In the genomic region with DNA sequence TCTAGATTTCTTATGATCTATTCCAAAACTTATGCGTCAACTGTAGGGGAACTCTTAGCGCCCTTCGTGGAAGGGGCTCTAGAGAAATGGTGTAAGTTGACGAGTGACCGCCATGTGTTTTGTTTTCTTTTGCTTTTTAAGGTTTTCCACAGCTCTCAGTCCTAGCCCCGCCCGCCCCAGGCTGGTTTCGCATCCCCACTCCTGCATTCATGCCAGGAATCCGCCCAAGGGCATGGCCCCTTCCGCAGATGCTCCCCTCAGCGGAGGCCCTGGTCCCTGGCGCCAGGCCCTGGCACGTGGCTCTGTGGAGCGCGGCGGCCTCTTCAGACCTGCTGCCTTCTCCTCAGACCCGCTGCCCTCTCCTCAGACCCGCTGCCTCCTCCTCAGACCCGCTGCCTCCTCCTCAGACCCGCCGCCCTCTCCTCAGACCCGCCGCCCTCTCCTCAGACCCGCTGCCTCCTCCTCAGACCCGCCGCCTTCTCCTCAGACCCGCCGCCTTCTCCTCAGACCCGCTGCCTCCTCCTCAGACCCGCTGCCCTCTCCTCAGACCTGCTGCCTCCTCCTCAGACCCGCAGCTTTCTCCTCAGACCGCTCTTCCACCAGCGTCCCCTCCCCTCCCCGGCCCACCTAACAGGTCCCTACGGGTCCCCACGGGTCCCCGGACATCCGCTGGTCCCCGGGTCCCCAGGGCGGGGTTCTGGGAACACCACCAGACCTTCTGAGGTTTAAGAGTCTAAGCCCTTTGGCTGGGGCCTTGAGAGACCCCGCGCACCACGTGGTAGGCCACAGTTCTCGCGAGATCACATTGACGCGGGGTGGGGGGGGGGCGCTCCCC, we compare ENCODE assay signal across 8 mouse cellular contexts. TPM values are rescaled to one million over a fixed set of nuclear protein-coding genes. Genes with fewer than 3 reads are reported as not detected.
DNase-seq lines count a peak whose midpoint lies in the region; ATAC-seq and TF ChIP-seq lines count a peak whose summit lies in the region.

No protein-coding gene starts in this region.

- peak; percentile 71 for ATAC-seq in limb, embryonic 15.5 days (ENCODE audit: insufficient number of reproducible peaks, low FRiP score, low TSS enrichment, low read depth)
- ATAC-seq in stomach, embryonic 16.5 days (ENCODE audit: insufficient read depth, low FRiP score) = 0 out of 2 replicates have a peak, but pooled peaks have one; percentile 40
- no peak for ATAC-seq in megakaryocyte progenitor cell, adult 5-6 weeks (replicated peaks; ENCODE audit: poor library complexity)

- peak overlapping the region; percentile 40 for H3K4me3 ChIP-seq in gastrocnemius, adult 2 months
- peak overlapping the region; percentile 38 for H3K4me3 ChIP-seq in limb, embryonic 15.5 days
- peak overlapping the region; percentile 37 for H3K4me3 ChIP-seq in stomach, embryonic 16.5 days (replicated peaks; ENCODE audit: low read length)

- peak; percentile 55 for DNase-seq in gastrocnemius, adult 2 months
- no peak for DNase-seq in gastrocnemius, adult 8-10 months (ENCODE audit: low spot score in 2 of 2)
- DNase-seq in Muller cell, postnatal 12 days (ENCODE audit: inconsistent ontology term) = peak; percentile 85
- DNase-seq in forelimb bud, embryonic 11.5 days (ENCODE audit: low read depth, low spot score) = peak; percentile 25
- no peak for DNase-seq in T-cell, adult 2 months (ENCODE audit: low spot score)

- no peaks in the 10 kb centered on the region for H3K27me3 ChIP-seq in limb, embryonic 15.5 days
- peaks cover 3% of the 10 kb centered on the region; the same call in 1 of the 2 replicates for H3K27me3 ChIP-seq in stomach, embryonic 16.5 days (ENCODE audit: control insufficient read depth, insufficient read depth, low read length)

- H3K27ac ChIP-seq in gastrocnemius, adult 2 months = no peak overlapping the region
- no peak overlapping the region for H3K27ac ChIP-seq in limb, embryonic 15.5 days
- H3K27ac ChIP-seq in stomach, embryonic 16.5 days (ENCODE audit: low read length) = no peak overlapping the region

- peak overlapping the region; percentile 62 for H3K4me2 ChIP-seq in limb, embryonic 15.5 days
- peak overlapping the region; percentile 62 for H3K4me2 ChIP-seq in stomach, embryonic 16.5 days (ENCODE audit: low read depth, low read length)

- H3K9me3 ChIP-seq in limb, embryonic 15.5 days = no peaks in the 10 kb centered on the region
- H3K9me3 ChIP-seq in stomach, embryonic 16.5 days (replicated peaks; ENCODE audit: control insufficient read depth, low read length) = no peaks in the 10 kb centered on the region

- peaks cover 8% of the 10 kb centered on the region for H3K4me1 ChIP-seq in limb, embryonic 15.5 days
- H3K4me1 ChIP-seq in stomach, embryonic 16.5 days (ENCODE audit: control insufficient read depth, insufficient read depth, low read length) = no peaks in the 10 kb centered on the region

- no peaks in the 10 kb centered on the region for H3K36me3 ChIP-seq in limb, embryonic 15.5 days
- H3K36me3 ChIP-seq in stomach, embryonic 16.5 days (ENCODE audit: control insufficient read depth, insufficient read depth, low read length) = no peaks in the 10 kb centered on the region

- TF ChIP-seq CTCF in gastrocnemius, adult 2 months (IDR thresholded peaks at IDR 0.05) = no peak

- 0 out of 2 replicates have a peak overlapping the region, but pooled peaks have one; percentile 18 for H3K9ac ChIP-seq in limb, embryonic 15.5 days
- peak overlapping the region; percentile 63 for H3K9ac ChIP-seq in stomach, embryonic 16.5 days (ENCODE audit: low read length)

- WGBS in limb, embryonic 15.5 days = 17% methylated on average over 48 of the region's 48 CpGs
- WGBS in stomach, embryonic 16.5 days = 20% methylated on average over 48 of the region's 48 CpGs

- intact Hi-C loops in gastrocnemius, adult 2 months (cut with DNase I) = no loop called here

RNA-seq across cellular contexts. Expression of a gene that starts 22.3 kb away (rescaled TPM):
- total RNA-seq in gastrocnemius, adult 2 months (2021) = not detected
- not detected for total RNA-seq in gastrocnemius, adult 8-10 months (2022)
- not detected in 2 replicates for polyA plus RNA-seq in limb, embryonic 15.5 days (2015; fragmentation: Nextera tagmentation; extraction: Ambion mirVana)
- not detected in 2 replicates for polyA plus RNA-seq in stomach, embryonic 16.5 days (2015; fragmentation: Nextera tagmentation; extraction: Ambion mirVana)
- not detected in 2 replicates for total RNA-seq in megakaryocyte progenitor cell, adult 5-6 weeks (2015)
- not detected in 2 replicates for total RNA-seq in megakaryocyte progenitor cell, adult 5-6 weeks (2017)

RNA-seq across cellular contexts. Expression of a gene that starts 23.2 kb away (rescaled TPM):
- total RNA-seq in gastrocnemius, adult 2 months (2021) = not detected
- under 1 TPM in 2 of 4 experiments, not detected in 2; 0.25 to 0.48 TPM for total RNA-seq in gastrocnemius, adult 8-10 months (2022)
- 2.4 and 3.9 TPM in 2 replicates for polyA plus RNA-seq in limb, embryonic 15.5 days (2015; fragmentation: Nextera tagmentation; extraction: Ambion mirVana)
- polyA plus RNA-seq in stomach, embryonic 16.5 days (2015; fragmentation: Nextera tagmentation; extraction: Ambion mirVana) = 1.6 and 1.7 TPM in 2 replicates
- total RNA-seq in megakaryocyte progenitor cell, adult 5-6 weeks (2015) = 6.3 and 8.3 TPM in 2 replicates
- total RNA-seq in megakaryocyte progenitor cell, adult 5-6 weeks (2017) = 5.3 and 6.5 TPM in 2 replicates

Comparison
In these comparisons a context has a peak if more than half of its experiments do, and no peak if none do; other contexts are left out.
1. DNase-seq: peak in gastrocnemius, adult 2 months (single experiment), Muller cell, postnatal 12 days (single experiment) and forelimb bud, embryonic 11.5 days (single experiment); none in gastrocnemius, adult 8-10 months (0 of 2) and T-cell, adult 2 months (single experiment).
2. RNA of a gene that starts 23.2 kb away (total RNA-seq): 5.3 to 8.3 TPM in megakaryocyte progenitor cell, adult 5-6 weeks; 0.25 to 0.48 TPM in gastrocnemius, adult 8-10 months and not detected in gastrocnemius, adult 2 months; every median in the first group is over 4 times any median in the second.
3. Peak in every context shown above with its lines, with median percentiles within 50 percentile points of each other: H3K4me3 ChIP-seq.